Mouse (Mus musculus) heart, postnatal 36 days (tissue): Measurements from ENCODE around the gene Lrrn4cl. TPM values are rescaled to one million over a fixed set of nuclear protein-coding genes. Genes with fewer than 3 reads are reported as not detected.
"Not testable (repeated sequence)": the region's sequence is repeated elsewhere in the genome, so short reads cannot be mapped to it uniquely, and the experiment has no call there.

Experiments
- DNase-seq, 2 experiments: peaks; one replicate each; pipeline ENCODE4 v3.0.0; 2021 to 2022
- intact Hi-C: fragments of 180-260 bp; cut with DNase I; formaldehyde crosslinking; loops from one replicate; pipeline ENCODE4 v1.15.1; 2025
- total RNA-seq, 2 experiments: library from RNA; stranded (reverse); gene quantifications; 2 replicates each; pipeline ENCODE4 v1.2.3; 2021

Lrrn4cl gene
- total RNA-seq, result 1 to 10 TPM; 4.0 to 4.9 TPM

DNA sequence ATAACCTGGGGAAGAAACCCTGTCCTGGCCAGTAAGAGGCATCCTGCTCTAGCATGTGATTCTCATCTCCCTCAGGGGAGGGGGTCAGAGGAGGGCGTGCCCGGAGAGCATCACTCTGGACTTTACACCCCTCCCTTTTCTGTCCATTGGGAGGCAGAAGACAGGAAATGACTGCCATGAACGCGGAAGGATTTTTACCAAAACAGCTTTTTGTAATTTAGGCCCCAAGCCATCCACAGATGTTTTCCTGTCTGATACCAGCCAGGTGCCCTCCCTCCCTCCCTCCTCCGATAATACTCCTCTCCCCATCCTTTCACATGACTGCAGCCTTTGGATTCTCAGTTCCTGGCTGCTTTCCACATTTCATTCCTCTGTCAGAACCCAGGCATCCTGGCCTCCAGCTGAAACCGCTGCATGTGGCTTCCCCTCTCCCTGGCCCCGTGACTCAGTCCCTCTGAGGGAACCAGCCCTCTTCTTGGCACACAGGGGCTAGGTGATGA lies at the start of gene Lrrn4cl:
TSS of gene Lrrn4cl (plus strand) at position 367 of the 500 bp plus-strand sequence.
- DNase-seq, result no peak
- intact Hi-C loops, result no loop called here

DNA sequence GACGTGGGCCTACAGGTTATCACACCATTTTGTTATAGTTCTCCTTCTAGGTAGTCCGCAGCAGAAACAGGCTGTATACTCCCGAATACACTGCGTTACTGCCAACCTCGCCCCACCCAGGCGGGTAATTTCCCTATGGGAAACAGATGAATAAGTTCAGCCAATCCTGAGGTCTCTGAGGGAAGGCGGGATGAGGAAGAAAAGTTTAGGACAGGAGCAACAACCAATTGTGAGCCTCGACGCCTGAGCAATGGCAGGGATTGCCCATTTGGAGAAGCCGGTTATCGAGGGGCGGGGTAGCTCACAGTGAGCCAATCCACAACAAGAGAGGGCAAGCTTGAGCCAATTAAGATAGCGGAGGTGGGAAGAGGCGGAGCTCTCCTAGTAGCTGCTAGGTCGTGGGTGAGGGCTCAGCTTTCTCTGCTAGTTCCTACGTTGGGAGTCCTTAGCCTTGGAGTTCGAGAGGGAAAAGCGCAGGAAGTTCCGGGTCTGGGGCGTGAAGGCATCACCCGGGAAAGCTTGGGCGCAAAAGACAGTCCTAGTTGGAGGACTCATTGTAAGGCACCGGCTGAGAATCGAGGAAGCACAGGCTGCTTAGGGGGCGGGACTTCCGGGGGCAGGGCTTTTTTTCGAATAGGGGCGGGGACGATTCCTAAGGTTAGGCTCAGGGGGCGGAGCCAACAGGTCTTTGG lies 48.3 kb upstream of the Lrrn4cl start, which contains the start of gene Zbtb3:
TSS of gene Zbtb3 (plus strand) at position 426 of the 692 bp plus-strand sequence.
- intact Hi-C loops, result loop anchor here (2.0 kb wide), 1 partner anchor 15 kb away; no protein-coding TSS in a partner anchor

DNA sequence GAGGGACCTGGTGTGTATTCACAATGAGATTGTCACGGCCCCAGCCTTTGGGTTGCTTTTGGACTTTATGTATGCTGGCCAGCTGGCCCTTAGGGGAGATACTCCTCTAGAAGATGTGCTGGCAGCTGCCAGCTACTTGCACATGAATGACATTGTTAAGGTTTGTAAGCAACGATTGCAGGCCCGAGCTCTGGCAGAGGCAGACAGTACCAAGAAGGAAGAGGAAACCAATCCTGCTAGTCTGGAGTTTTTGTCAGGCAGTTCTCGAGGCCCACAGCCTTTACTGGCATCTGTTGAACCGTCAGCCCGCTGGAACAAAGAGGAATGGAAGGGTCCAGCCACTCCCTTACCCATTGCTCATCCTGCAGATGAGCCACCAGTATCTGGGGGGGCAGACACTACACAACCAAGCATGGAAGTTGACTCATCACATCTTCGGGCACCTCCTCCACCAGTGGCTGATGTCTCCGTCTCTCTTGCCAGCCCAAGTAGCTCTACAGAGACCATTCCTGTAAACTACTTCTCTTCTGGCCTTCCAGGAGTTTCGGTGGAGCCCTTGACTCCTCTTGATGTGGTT lies 47.3 kb upstream of the Lrrn4cl start:
- intact Hi-C loops, result loop anchor here (2.0 kb wide), 1 partner anchor 14 kb away; no protein-coding TSS in a partner anchor
- no peak for DNase-seq

More for the DNA sequence above, 48.3 kb upstream of the Lrrn4cl start, which contains the start of gene Zbtb3:
- DNase-seq, result peak; percentile 86 to 89

DNA sequence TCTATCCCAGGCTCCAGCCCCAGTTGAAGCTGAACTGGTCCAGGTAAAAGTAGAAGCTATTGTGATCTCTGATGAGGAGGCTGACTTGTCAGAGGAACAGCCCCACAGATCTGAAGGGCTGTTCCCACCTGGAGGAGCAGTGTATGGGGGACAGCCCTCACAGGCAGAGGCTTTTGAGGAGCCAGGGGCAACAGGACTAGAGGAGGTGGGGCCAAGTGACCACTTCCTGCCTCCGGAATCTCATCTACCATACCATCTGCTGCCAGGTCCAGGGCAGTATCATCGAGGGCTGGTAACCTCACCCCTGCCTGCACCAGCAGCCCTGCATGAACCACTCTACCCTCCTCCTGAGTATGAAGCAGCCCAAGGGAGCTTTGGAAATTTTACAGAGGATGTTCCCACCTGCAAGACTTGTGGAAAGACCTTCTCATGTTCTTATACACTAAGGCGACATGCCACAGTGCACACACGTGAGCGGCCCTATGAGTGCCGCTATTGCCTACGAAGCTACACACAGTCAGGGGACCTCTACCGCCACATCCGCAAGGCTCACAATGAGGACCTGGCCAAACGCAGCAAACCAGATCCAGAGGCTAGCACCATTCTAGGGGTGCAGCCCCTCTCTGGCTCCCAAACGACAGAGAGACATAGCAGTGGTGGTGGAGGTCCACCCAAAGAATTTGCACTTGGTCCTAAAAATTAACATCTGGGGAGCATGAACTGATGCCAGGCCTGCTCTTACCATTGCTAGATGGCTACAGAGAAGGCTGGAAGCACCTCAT lies 46.5 kb upstream of the Lrrn4cl start:
- DNase-seq, result no peak
- intact Hi-C loops, result loop anchor here (2.0 kb wide), 1 partner anchor 13 kb away; no protein-coding TSS in a partner anchor

DNA sequence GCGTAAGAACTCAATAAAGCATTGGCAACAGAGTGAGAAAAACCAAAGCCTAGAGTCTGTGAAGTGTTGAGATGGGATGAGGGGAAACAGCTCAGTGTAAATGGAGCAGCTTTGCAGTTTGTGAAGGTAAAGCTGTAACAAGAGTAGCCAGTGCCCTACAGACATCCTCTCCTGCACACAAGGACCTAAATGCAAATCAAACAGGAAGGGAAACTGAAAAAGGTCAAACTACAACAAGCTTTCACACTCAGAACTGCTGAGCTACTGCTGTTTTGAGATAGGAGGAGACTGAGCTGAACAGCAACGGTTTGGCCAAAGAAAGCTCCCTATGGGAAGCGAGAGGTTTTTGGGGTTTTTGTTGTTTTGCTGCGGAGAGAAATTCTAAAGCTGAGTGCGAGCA lies 43.8 kb upstream of the Lrrn4cl start:
- intact Hi-C loops, result no loop called here
- no peak for DNase-seq

DNA sequence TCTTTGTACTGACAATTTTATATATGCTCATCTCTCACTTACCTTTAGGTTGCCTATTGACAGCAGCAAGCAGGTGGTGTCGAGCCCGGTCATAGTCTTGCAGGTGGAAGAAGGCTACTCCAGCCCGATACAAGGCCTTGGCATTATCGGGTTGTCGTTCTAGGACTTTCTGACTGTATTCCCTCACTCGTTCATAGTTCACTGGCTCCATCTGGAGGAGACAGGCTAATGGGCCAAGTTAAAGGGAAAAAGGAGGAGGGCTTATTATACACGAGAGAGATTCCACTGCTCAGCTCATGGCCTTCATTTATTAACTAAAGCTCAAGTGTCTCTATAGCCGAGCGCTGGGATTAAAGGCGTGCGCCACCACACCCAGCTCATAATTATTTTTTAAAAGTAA lies 34.8 kb upstream of the Lrrn4cl start:
- DNase-seq, result no peak
- intact Hi-C loops, result loop anchor here (2.0 kb wide), 1 partner anchor 13 kb away; the partner anchor contains the start of gene Zbtb3

DNA sequence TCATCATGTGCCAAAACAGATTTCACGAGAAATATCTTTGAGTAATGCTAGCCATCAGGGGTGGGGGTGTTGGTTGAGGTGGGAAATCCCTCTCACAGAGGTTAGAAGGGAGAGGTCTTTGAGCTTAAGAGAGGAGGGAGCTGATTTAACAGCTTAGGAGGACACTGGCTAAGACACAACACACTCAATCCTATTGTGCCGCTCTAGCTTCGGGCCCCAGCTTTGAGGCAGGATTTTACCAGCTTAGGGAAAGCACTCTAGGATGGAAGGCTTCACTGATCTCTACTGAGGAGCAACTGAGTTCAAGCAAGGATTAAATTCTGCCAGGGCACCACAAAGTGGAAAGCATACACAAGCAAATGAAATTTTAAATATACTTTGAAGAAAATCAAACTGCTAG lies 33.6 kb upstream of the Lrrn4cl start:
- DNase-seq, result no peak
- intact Hi-C loops, result loop anchor here (2.0 kb wide), 1 partner anchor 14 kb away; the partner anchor contains the start of gene Zbtb3

DNA sequence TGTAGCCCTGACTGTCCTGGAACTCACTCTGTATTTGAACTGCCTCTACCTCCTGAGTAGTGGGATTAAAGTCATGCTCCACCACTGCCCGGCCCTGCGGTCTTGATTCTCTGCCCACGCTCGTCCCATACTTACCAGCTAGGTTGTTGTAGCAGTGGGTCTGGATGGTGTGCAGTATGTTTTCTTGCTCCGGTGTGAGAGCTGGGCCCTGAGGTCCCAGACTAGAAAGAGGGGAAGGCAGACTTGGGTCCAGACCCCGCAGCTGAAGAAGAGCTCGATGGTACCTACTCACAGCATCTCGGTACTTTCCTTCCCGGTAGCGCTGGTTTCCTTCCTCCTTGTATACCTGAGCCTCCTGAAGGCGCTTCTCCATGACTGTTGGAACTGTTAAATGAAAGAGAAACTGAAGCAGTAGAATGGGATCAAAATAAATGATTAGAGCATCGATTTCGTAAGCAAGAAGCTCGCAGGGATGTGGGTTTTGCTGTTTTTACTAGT lies 32.2 kb upstream of the Lrrn4cl start:
- intact Hi-C loops, result no loop called here
- no peak for DNase-seq

DNA sequence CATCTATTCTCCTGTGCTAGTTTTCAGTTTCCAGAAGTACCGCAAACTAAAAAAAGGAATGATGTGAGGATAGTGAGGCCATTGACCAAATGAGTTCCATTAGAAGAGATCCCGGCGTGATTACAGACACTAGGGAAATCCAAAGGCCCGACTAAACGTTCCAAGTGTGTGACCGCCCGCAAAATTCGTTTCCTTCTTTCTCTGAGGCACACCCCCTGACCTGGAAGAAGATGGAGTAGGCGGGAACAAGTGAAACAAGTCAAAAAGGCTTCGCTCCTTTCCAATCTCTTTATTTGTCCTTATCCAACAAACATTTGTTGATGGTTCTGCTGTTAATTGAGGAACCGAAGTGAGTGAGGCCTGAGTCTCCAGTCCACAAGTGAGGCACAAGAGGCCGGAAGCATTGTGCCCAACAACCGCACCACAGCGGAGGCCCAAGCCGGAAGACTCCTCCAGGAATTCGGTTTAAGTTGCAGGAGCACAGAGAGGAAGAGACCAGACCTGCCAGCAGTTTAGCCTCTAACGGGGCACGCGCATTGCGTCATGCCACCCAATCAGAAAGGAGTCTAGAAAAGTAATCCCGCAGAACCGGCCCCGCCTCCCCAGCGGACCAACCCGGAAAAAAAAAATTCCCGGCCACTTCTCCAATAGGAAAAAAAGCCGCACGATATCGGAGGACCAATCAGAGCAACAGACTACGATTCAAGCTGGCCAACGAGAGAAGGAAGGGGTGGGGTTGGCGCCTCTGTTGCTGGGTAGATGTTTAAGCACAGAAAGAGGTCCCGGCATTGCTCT lies 31.6 kb upstream of the Lrrn4cl start, which contains the start of gene Ttc9c:
TSS of gene Ttc9c (minus strand) at position 533 of the 795 bp plus-strand sequence.
- peak; percentile 91 to 92 for DNase-seq
- intact Hi-C loops, result no loop called here

DNA sequence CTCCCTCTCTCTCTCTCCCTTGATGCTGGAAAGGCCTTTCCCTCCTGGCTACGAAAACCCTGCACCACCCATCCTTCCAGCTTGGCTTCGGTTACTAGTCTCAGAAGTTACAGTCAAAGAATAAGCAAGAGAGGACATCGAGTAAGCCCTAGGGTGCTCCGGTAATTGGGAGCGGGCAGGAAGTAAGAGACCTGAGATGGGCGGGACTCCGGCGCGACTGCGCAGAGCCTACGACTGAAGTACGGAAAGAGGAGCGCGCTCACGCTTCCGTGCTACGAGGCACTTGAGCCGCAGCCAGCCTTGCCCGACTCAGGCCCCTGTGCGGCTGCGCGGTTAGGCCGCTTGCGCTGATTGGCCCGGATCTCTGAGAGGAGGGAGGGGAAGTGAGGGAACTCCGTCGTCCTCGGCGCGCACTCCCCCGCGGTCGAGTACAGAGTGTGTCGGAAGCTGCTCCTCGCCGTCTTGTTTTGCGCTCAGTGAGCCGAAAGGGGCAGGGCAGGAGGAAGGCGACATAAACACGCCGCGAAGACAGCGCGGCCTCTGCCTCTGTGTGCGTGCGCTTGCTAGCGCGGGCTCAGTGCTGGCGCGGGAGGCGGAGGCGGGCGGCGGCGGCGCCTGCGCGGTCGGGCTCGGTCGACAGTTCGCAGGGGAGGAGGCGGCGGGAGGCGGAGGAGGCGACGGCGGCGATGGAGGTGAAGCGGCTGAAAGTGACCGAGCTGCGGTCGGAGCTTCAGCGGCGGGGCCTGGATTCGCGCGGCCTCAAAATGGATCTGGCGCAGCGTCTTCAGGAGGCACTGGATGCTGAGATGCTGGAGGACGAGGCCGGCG lies 30.8 kb upstream of the Lrrn4cl start, which contains the start of gene Hnrnpul2:
TSS of gene Hnrnpul2 (plus strand) at position 415 of the 828 bp plus-strand sequence.
- intact Hi-C loops, result loop anchor here (2.0 to 5.0 kb wide), 3 partner anchors 17 to 98 kb away; partner anchors contain the start of genes Bscl2, Nxf1 and Slc3a2

DNA sequence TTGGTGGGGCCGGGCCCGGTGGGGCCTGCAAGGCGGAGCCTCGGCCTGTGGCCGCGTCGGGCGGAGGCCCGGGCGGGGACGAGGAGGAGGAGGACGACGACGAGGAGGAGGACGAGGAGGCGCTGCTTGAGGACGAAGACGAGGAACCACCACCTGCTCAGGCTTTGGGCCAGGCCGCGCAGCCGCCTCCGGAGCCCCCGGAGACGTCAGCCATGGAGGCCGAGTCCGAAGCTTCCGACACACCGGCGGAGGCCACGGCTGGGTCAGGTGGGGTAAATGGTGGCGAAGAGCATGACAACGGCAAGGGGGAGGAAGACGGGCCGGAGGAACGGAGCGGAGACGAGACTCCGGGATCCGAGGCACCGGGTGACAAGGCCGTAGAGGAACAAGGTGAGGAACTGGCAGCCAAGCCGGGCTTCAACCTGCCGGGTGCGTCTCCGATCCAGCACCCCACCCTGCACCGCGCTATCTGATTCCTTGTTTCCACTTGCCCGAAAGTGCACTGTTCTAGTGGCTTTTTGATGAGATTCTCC lies 30.1 kb upstream of the Lrrn4cl start:
- intact Hi-C loops, result loop anchor here (2.0 to 5.0 kb wide), 3 partner anchors 16 to 98 kb away; partner anchors contain the start of genes Bscl2, Nxf1 and Slc3a2
- DNase-seq, result no peak

More for the DNA sequence above, 30.8 kb upstream of the Lrrn4cl start, which contains the start of gene Hnrnpul2:
- peak; percentile 98 for DNase-seq

DNA sequence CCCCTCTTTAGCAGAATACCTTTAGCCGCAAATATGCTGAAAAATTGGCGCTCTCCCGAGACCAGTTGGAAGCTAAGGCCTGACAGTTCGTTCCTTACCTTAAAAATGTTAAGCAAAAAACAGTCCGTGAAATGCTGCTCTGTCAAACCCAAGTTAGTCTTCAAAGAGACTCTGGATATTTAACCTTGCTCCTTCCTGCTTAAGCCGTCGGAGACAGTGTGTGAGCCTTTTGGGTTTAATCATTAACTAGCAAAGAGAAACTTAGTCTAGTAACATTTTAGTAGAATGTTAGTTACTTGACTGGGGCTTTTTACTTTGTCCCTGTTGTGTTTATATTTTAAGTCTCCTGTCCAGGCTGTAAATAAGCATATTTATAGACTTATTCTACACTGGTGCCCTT lies 29.4 kb upstream of the Lrrn4cl start:
- intact Hi-C loops, result loop anchor here (2.0 to 5.0 kb wide), 3 partner anchors 16 to 99 kb away; partner anchors contain the start of genes Bscl2, Nxf1 and Slc3a2
- DNase-seq, result no peak

DNA sequence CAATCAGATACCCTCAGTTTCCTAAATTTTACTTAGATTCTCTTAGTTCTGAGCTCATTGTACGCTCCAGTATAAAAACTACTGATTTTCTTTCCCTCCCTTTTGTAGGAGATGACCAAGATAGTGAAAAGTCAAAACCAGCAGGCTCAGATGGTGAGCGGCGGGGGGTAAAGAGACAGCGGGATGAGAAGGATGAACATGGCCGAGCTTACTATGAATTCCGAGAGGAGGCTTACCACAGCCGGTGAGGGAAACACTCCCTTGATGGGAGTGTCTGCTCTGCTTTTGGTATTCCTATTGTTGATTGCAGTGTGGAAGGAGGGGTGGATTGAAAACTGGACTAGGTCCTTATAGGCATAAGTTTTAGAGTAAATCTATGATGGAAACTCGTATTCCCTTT lies 27.9 kb upstream of the Lrrn4cl start:
- intact Hi-C loops, result loop anchor here (5.0 kb wide), 2 partner anchors 65 to 100 kb away; partner anchors contain the start of genes Nxf1 and Slc3a2
- DNase-seq, result no peak

DNA sequence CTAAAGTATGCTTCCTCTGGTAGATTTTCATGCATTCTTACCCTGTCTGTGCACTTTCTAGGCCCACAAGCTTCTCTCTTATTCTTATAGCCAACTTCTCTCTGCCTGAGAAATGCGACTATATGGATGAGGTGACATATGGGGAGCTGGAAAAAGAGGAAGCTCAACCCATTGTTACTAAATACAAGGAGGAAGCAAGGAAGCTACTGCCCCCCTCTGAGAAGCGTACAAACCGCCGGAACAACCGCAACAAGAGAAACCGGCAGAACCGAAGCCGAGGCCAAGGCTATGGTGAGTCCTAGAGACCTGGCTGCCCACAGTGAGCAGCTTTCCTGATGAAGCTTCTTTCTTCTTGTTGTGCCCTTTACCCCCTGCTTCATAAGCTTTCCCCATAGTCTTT lies 20.9 kb upstream of the Lrrn4cl start, which contains the start of gene AC129217.1:
TSS of gene AC129217.1 (plus strand) at position 114 of the 400 bp plus-strand sequence.
- intact Hi-C loops, result no loop called here

DNA sequence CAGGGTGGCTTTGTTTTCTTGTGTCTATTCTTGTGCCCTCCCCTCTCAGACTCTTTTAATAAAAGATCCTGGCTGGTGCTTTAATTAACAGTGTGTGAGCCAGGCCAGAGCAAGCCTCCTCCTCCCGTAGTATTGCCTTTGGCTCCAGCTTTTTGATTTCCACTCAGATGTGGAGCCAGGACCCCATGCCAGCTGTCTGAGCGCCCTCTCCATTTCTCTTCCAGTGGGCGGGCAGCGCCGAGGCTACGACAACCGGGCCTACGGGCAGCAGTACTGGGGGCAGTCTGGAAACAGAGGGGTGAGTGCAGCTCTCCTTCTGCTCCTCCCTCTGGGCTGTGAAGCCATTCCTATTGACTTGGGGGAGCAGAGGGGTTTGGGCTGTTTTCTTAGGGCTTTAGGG lies 19.9 kb upstream of the Lrrn4cl start:
- intact Hi-C loops, result no loop called here
- DNase-seq, result no peak

More for the DNA sequence above, 20.9 kb upstream of the Lrrn4cl start, which contains the start of gene AC129217.1:
- DNase-seq, result no peak

DNA sequence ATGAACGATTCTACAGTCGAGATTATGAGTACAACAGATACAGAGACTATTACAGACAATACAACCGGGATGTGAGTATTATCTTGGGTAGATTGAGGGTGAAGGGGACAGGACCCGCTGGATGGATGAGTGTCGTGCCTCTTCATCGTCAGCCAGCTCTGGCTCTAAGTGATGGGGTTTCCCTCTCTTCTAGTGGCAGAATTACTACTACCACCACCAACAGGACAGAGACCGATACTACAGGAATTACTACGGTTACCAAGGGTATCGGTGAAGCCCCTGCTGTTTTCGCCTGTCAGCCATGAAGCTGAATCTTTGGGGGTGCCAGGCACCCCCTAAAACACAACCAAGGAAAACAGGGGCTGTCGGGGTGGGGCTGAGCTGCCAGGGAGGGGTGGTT lies 19.3 kb upstream of the Lrrn4cl start:
- DNase-seq, result no peak
- intact Hi-C loops, result no loop called here

DNA sequence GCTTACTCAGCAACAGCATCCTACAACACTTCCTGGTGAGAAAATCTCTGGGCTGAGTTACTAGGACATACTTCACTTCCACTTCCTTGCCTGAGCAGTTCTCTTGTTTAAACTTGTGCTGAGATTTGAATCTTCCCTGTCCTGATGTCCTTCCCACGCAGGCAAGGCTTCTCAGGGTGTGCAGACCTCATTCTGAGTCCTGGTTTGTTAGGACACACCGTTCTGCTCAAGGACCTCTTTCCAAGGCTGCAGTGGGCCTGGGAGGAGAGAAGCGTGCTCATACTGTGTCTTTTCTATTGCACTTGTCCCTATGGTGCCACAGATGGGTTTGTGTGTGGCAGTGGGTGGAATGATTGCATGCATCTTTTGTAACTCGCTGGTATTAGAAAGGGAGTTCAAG lies 17.6 kb upstream of the Lrrn4cl start:
- intact Hi-C loops, result no loop called here
- DNase-seq, result no peak

DNA sequence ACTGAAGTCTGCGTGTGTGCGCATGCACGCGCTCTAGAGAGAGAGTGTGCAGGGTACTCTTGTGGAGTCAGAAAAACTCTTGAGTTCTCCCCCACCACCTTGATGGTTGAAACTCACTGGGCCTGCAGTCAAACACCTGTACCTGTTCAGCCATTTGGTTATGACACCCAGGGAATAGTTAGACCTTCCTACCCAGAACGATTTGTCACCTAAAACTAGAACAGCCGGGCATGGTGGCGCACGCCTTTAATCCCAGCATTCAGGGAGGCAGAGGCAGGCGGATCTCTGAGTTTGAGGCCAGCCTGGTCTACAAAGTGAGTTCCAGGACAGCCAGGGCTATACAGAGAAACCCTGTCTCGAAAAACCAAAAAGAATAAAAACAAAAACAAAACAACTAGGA lies 14.2 kb upstream of the Lrrn4cl start:
- intact Hi-C loops, result loop anchor here (2.0 kb wide), 1 partner anchor 16 kb away; the partner anchor contains the start of gene Hnrnpul2
- DNase-seq, result not testable (repeated sequence)
